31 mouse cellular contexts compared by ENCODE assay signal in genomic region chr16:25585953-25586352, GRCm38 (mm10).
DNase-seq lines count a peak whose midpoint lies in the region; TF ChIP-seq lines count a peak whose summit lies in the region.
"Had no signal": no experiment of that assay in that cellular context is flagged by ENCODE, and none has a peak within 500 bp of the region (broad histone marks: within the 10 kb centered on the region; RNA-seq: fewer than 3 reads in every experiment).

No protein-coding gene starts in this region.

- peak in 1 of 2 experiments; percentile 7 for DNase-seq in layer of hippocampus, adult 2 months (ENCODE audit: low spot score in 2 of 2)
- no peak for DNase-seq in layer of hippocampus, postnatal 36 days
- DNase-seq in right cerebral cortex, adult 2 months (ENCODE audit: low spot score in 2 of 2) = peak; percentile 37 to 38
- no peak for DNase-seq in right cerebral cortex, postnatal 10 days (ENCODE audit: low spot score in 2 of 2)
- DNase-seq in left cerebral cortex, postnatal 36 days (ENCODE audit: low spot score in 2 of 2) = peak; percentile 15 to 32
- DNase-seq in adrenal gland, adult (ENCODE audit: inconsistent age in 2 of 2, low spot score in 1 of 2) = no peak
- DNase-seq in kidney, adult 18-20 months = no peak
- no peak for DNase-seq in cerebellum, postnatal 10 days
- DNase-seq: adrenal gland, postnatal 10 days; cerebellum, adult 11-12 months; cerebellum, adult 9-11 months; gastrocnemius, adult 2 months; gastrocnemius, postnatal 36 days; heart, adult 18-20 months; heart, postnatal 4 days; kidney, adult 9 months; kidney, postnatal 10 days; layer of hippocampus, adult 9-11 months; liver; lung, adult 2 months; lung, postnatal 10 days; midbrain, embryonic 14.5 days; thymus, adult 2 months; thymus, postnatal 36 days had no signal

- no peak for TF ChIP-seq CTCF in layer of hippocampus, adult 2 months (conservative IDR thresholded peaks at IDR 0.05)

- intact Hi-C loops in left cerebral cortex, postnatal 36 days (cut with DNase I) = loop anchor here (5.0 kb wide), 1 partner anchor 96 kb away; the partner anchor contains the start of gene Trp63

- no peak overlapping the region for H3K4me3 ChIP-seq in layer of hippocampus, adult 2 months
- H3K4me3 ChIP-seq: embryonic facial prominence, embryonic 10.5 days; embryonic facial prominence, embryonic 15.5 days; forebrain, embryonic 13.5 days; gastrocnemius, adult 2 months; heart, embryonic 12.5 days; hindbrain, embryonic 13.5 days; stomach, embryonic 15.5 days had no signal

- H3K27ac ChIP-seq in layer of hippocampus, adult 2 months = peak overlapping the region; percentile 20; the same call in 1 of the 2 replicates
- H3K27ac ChIP-seq: embryonic facial prominence, embryonic 10.5 days; embryonic facial prominence, embryonic 15.5 days; forebrain, embryonic 13.5 days; gastrocnemius, adult 2 months; hindbrain, embryonic 13.5 days; liver, embryonic 14.5 days had no signal

Comparison
In these comparisons a context has a peak if more than half of its experiments do, and no peak if none do; other contexts are left out.
1. DNase-seq: peak in right cerebral cortex, adult 2 months (2 of 2) and left cerebral cortex, postnatal 36 days (2 of 2); none in layer of hippocampus, postnatal 36 days (0 of 2), right cerebral cortex, postnatal 10 days (0 of 2), adrenal gland, adult (0 of 2), kidney, adult 18-20 months (single experiment) and cerebellum, postnatal 10 days (0 of 2).